Mouse (Mus musculus) myocyte (in vitro differentiated cells): ENCODE results near the gene S1pr3. TPM values are rescaled to one million over a fixed set of nuclear protein-coding genes. Genes with fewer than 3 reads are reported as not detected.

Experiments used
- H3K27me3 ChIP-seq: one replicate; pipeline ENCODE4 v1.6.1; 2011; ENCODE audit not compliant: control insufficient read depth, insufficient read depth, insufficient read length
- H3K36me3 ChIP-seq: one replicate; pipeline ENCODE4 v1.6.1; 2011; ENCODE audit not compliant: control insufficient read depth, insufficient read depth
- H3K4me2 ChIP-seq: one replicate; pipeline ENCODE4 v1.6.1; 2011; ENCODE audit warnings: low read depth, control low read depth
- H3K4me3 ChIP-seq: one replicate; pipeline ENCODE4 v1.5.1; 2011; ENCODE audit warnings: mild to moderate bottlenecking, control low read depth, moderate library complexity
- H3K79me2 ChIP-seq: one replicate; pipeline ENCODE4 v1.6.1; 2011; ENCODE audit not compliant: control insufficient read depth, insufficient read depth
- H3ac ChIP-seq: one replicate; pipeline ENCODE4 v1.6.1; 2011; ENCODE audit not compliant: control insufficient read depth, insufficient read length
- CEBPB ChIP-seq: IDR thresholded peaks from 2 replicates; pipeline ENCODE4 v1.6.1; 2011; ENCODE audit warnings: mild to moderate bottlenecking, moderate library complexity; ENCODE audit not compliant: poor library complexity, insufficient read depth, severe bottlenecking
- E2F4 ChIP-seq: IDR thresholded peaks from one replicate; pipeline ENCODE4 v1.6.1; 2011; ENCODE audit warnings: mild to moderate bottlenecking, control low read depth, moderate library complexity; ENCODE audit not compliant: insufficient read depth
- MAX ChIP-seq: IDR thresholded peaks from one replicate; pipeline ENCODE4 v1.6.1; 2011; ENCODE audit warnings: low read depth, mild to moderate bottlenecking, control low read depth
- MYOD1 ChIP-seq, 3 experiments: IDR thresholded peaks; one replicate each; pipeline ENCODE4 v1.6.1; 2011; ENCODE audit warnings: control low read depth in 2 of 3, low read depth in 2 of 3, mild to moderate bottlenecking in 2 of 3, moderate library complexity in 1 of 3; ENCODE audit not compliant: insufficient read length in 2 of 3, control insufficient read depth in 1 of 3
- MYOG ChIP-seq, 3 experiments: IDR thresholded peaks; one replicate each; pipeline ENCODE4 v1.6.1; 2011; ENCODE audit warnings: control low read depth in 2 of 3, low read depth in 2 of 3, mild to moderate bottlenecking in 2 of 3; ENCODE audit not compliant: insufficient read length in 2 of 3, control insufficient read depth in 1 of 3, insufficient read depth in 1 of 3
- POLR2A ChIP-seq: IDR thresholded peaks from one replicate; pipeline ENCODE4 v1.6.1; 2011; ENCODE audit warnings: low read depth, mild to moderate bottlenecking, control low read depth, moderate library complexity; ENCODE audit not compliant: insufficient read length
- POLR2AphosphoS2 ChIP-seq: IDR thresholded peaks from one replicate; pipeline ENCODE4 v1.6.1; 2011; ENCODE audit warnings: low read depth, control low read depth; ENCODE audit not compliant: insufficient read length
- REST ChIP-seq: IDR thresholded peaks from one replicate; pipeline ENCODE4 v1.6.1; 2011; ENCODE audit warnings: mild to moderate bottlenecking, control low read depth, moderate library complexity; ENCODE audit not compliant: insufficient read depth, insufficient read length
- SRF ChIP-seq: IDR thresholded peaks from one replicate; pipeline ENCODE4 v1.6.1; 2011; ENCODE audit warnings: low read depth; ENCODE audit not compliant: control insufficient read depth, insufficient read length
- TCF12 ChIP-seq: IDR thresholded peaks from one replicate; pipeline ENCODE4 v1.6.1; 2011; ENCODE audit warnings: mild to moderate bottlenecking, control low read depth; ENCODE audit not compliant: poor library complexity, insufficient read depth, severe bottlenecking
- TCF3 ChIP-seq: IDR thresholded peaks from one replicate; pipeline ENCODE4 v1.6.1; 2011; ENCODE audit warnings: low read depth, control low read depth; ENCODE audit not compliant: insufficient read length
- USF1 ChIP-seq: IDR thresholded peaks from one replicate; pipeline ENCODE4 v1.6.1; 2011; ENCODE audit warnings: low read depth, mild to moderate bottlenecking, control low read depth, moderate library complexity
- polyA plus RNA-seq: library from polyadenylated mRNA; unstranded; fragments of >200 nt; fragmentation: generic; extraction: Trizol; gene quantifications from one replicate; pipeline ENCODE4 v1.2.1, GENCODE M21; 2012; ENCODE audit warnings: missing spikeins

Gene S1pr3
- polyA plus RNA-seq, 1 experiment: 9.7 TPM

- no peak for TF ChIP-seq TCF3
- TF ChIP-seq REST: no peak
- no peak for TF ChIP-seq E2F4
- no peak for TF ChIP-seq CEBPB
- TF ChIP-seq POLR2A: no peak
- TF ChIP-seq USF1: no peak
- no peak for TF ChIP-seq TCF12
- TF ChIP-seq MYOG (IDR thresholded peaks at IDR 0.05; ENCODE audit: control insufficient read depth in 1 of 3, insufficient read depth in 1 of 3, insufficient read length in 2 of 3, low read depth in 2 of 3): no peak
- TF ChIP-seq POLR2AphosphoS2: no peak
- TF ChIP-seq MAX: no peak
- TF ChIP-seq SRF: no peak
- no peak for TF ChIP-seq MYOD1 (IDR thresholded peaks at IDR 0.05; ENCODE audit: control insufficient read depth in 1 of 3, insufficient read length in 2 of 3, low read depth in 2 of 3)
- H3ac ChIP-seq: no peak overlapping the region
Observed at GRCm38 (mm10) chr13:51446550-51446949, 38.1 kb downstream of the S1pr3 start.

GRCm38 (mm10) chr13:51456190-51456878 lies 47.9 kb downstream of the S1pr3 start:
- H3K79me2 ChIP-seq: no peaks in the 10 kb centered on the region
- TF ChIP-seq USF1 (no peak), MYOD1 (IDR thresholded peaks at IDR 0.05; ENCODE audit: control insufficient read depth in 1 of 3, insufficient read length in 2 of 3, low read depth in 2 of 3) (no peak), POLR2A (no peak), POLR2AphosphoS2 (no peak), REST (no peak), CEBPB (no peak), MAX (no peak), E2F4 (no peak), TCF3 (no peak), TCF12 (no peak), MYOG (IDR thresholded peaks at IDR 0.05; ENCODE audit: control insufficient read depth in 1 of 3, insufficient read depth in 1 of 3, insufficient read length in 2 of 3, low read depth in 2 of 3) (no peak)
- peaks cover 15% of the 10 kb centered on the region for H3K27me3 ChIP-seq
- H3ac ChIP-seq: no peak overlapping the region
- H3K4me3 ChIP-seq: no peak overlapping the region
- no peaks in the 10 kb centered on the region for H3K36me3 ChIP-seq
- H3K4me2 ChIP-seq: no peak overlapping the region

More at GRCm38 (mm10) chr13:51446550-51446949, 38.1 kb downstream of the S1pr3 start:
- H3K4me2 ChIP-seq: no peak overlapping the region
- H3K27me3 ChIP-seq: peaks cover 12% of the 10 kb centered on the region
- H3K4me3 ChIP-seq: no peak overlapping the region
- no peaks in the 10 kb centered on the region for H3K79me2 ChIP-seq
- H3K36me3 ChIP-seq: no peaks in the 10 kb centered on the region

- no peaks in the 10 kb centered on the region for H3K36me3 ChIP-seq
Observed at GRCm38 (mm10) chr13:51464294-51464693, 55.9 kb downstream of the S1pr3 start.

GRCm38 (mm10) chr13:51466117-51466841 lies 57.8 kb downstream of the S1pr3 start:
- Histone ChIP-seq H3K79me2 (no peaks in the 10 kb centered on the region), H3K27me3 (peaks cover 20% of the 10 kb centered on the region), H3K4me3 (no peak overlapping the region), H3K36me3 (no peaks in the 10 kb centered on the region), H3ac (no peak overlapping the region), H3K4me2 (no peak overlapping the region)
- no peak for TF ChIP-seq POLR2AphosphoS2
- no peak for TF ChIP-seq REST
- no peak for TF ChIP-seq MYOG (IDR thresholded peaks at IDR 0.05; ENCODE audit: control insufficient read depth in 1 of 3, insufficient read depth in 1 of 3, insufficient read length in 2 of 3, low read depth in 2 of 3)
- no peak for TF ChIP-seq SRF
- no peak for TF ChIP-seq MYOD1 (IDR thresholded peaks at IDR 0.05; ENCODE audit: control insufficient read depth in 1 of 3, insufficient read length in 2 of 3, low read depth in 2 of 3)

More at GRCm38 (mm10) chr13:51464294-51464693, 55.9 kb downstream of the S1pr3 start:
- no peak overlapping the region for H3K4me2 ChIP-seq
- peaks cover 5% of the 10 kb centered on the region for H3K27me3 ChIP-seq
- TF ChIP-seq TCF12: no peak
- no peak for TF ChIP-seq MAX
- TF ChIP-seq USF1: no peak
- no peaks in the 10 kb centered on the region for H3K79me2 ChIP-seq
- H3ac ChIP-seq: no peak overlapping the region
- no peak overlapping the region for H3K4me3 ChIP-seq

- Histone ChIP-seq H3K79me2 (no peaks in the 10 kb centered on the region), H3K36me3 (no peaks in the 10 kb centered on the region), H3ac (no peak overlapping the region), H3K27me3 (peaks cover 26% of the 10 kb centered on the region), H3K4me2 (no peak overlapping the region), H3K4me3 (no peak overlapping the region)
- TF ChIP-seq MYOG (IDR thresholded peaks at IDR 0.05; ENCODE audit: control insufficient read depth in 1 of 3, insufficient read depth in 1 of 3, insufficient read length in 2 of 3, low read depth in 2 of 3) (no peak), REST (no peak), POLR2A (no peak), SRF (no peak), TCF3 (no peak), USF1 (no peak), TCF12 (no peak), CEBPB (no peak), E2F4 (no peak), MYOD1 (IDR thresholded peaks at IDR 0.05; ENCODE audit: control insufficient read depth in 1 of 3, insufficient read length in 2 of 3, low read depth in 2 of 3) (no peak), POLR2AphosphoS2 (no peak), MAX (no peak)
Observed at GRCm38 (mm10) chr13:51468697-51469250, 60.3 kb downstream of the S1pr3 start.
